Mouse (Mus musculus) embryonic stem cell, embryonic (primary cell): ENCODE results near the gene Col23a1.

Experiments used
- CTCF ChIA-PET, 4 experiments: fragments of 300-600 bp in 2 of 4; fragments of 350-600 bp in 2 of 4; sonication (Branson Sonifier 250); formaldehyde crosslinking; loops; one replicate each; lab custom pipeline; 2022; ENCODE audit warnings: inconsistent platforms in 2 of 4; lab: Charles Lee
- POLR2A ChIA-PET, 4 experiments: fragments of 300-600 bp in 2 of 4; fragments of 350-600 bp in 2 of 4; sonication (Branson Sonifier 250); formaldehyde crosslinking; loops; one replicate each; lab custom pipeline; 2022; ENCODE audit warnings: antibody characterized with exemption in 4 of 4, inconsistent platforms in 1 of 4; lab: Charles Lee

Gene Col23a1

DNA sequence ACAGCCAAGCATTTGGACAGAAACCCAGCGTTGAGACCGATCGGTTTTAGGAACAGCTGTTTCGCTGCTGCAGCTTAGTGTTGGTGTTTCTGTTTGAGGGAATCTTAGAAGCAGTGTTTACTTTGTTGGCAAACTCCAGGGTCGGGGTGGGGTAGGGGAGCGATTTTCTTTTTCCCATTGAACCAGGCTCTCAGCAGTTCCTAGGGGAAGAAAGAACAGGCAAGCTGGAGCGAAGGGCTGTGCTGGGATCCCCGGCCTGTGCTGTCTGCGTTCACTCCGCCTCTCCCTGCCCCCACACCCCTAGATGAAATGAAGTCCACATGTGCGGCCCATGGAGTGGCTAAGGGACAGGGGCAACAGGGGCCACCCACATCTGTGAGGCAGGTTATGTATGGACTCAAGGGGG lies 243.4 kb downstream of the Col23a1 start:
- POLR2A ChIA-PET: interaction anchor here in 1 of 4 experiments (0.7 kb wide), 1 partner anchor 155 kb away, joined by 3 read pairs; no protein-coding TSS in a partner anchor
- CTCF ChIA-PET: interaction anchor here (0.6 to 4.0 kb wide), 7 partner anchors 14 to 243 kb away, joined by 3 to 23 read pairs (median 4); partner anchors contain the start of gene Col23a1 (in 3 of the 4)

DNA sequence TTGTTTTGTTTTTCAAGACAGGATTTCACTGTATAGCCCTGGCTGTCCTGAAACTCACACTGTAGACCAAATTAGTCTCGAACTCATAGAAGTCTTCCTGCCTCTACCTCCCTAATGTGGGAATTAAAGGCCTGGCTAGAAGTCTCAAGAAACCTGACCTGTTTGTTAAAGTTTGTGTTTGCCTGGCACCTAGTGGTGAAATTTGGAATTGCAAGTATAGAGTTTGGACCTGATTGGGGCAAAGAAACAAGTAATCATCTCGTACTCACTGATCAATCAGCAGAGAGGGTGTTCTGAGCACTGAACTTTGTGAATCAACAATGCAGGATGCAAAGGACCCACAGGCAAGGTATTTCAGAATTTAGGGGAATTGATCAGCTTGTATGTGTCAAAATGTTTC lies 244.6 kb downstream of the Col23a1 start:
- CTCF ChIA-PET: interaction anchor here (0.7 to 4.0 kb wide), 5 partner anchors 244 to 507 kb away, joined by 4 to 23 read pairs (median 13); partner anchors contain the start of gene Col23a1 (in 4 of the 4)
- POLR2A ChIA-PET: interaction anchor here in 1 of 4 experiments (1.0 to 1.1 kb wide), 2 partner anchors 20 to 73 kb away, joined by 3 read pairs; partner anchors contain the start of gene Hnrnpab

DNA sequence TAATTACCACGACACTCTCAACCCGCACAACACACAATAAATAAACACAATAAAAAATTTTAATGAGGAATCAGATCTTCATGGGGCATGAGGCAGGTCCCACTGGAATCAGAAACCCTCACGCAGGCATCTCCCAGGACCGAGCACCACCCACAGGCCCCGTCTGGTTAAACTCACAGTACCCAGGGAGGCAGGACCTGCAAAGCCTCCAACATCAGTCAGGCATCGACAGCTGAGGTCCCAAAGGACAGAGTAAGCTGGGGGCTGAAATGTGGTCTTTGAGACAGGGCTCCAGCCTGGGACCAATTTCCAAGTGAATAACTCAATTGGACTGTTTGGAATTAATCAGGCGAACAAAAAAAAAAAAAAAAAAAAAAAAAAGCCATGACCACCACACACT lies 248.7 kb downstream of the Col23a1 start:
- ChIA-PET POLR2A (interaction anchor here in 1 of 4 experiments (0.7 to 1.4 kb wide), 2 partner anchors 150 to 655 kb away, joined by 3 to 6 read pairs; partner anchors contain the start of gene 0610009B22Rik), CTCF (interaction anchor here (0.6 to 2.3 kb wide), 17 partner anchors 10 to 1175 kb away, joined by 3 to 32 read pairs (median 4); partner anchors contain the start of genes Col23a1 (in 2 of the 4) and Phykpl (in 1 of the 4))

DNA sequence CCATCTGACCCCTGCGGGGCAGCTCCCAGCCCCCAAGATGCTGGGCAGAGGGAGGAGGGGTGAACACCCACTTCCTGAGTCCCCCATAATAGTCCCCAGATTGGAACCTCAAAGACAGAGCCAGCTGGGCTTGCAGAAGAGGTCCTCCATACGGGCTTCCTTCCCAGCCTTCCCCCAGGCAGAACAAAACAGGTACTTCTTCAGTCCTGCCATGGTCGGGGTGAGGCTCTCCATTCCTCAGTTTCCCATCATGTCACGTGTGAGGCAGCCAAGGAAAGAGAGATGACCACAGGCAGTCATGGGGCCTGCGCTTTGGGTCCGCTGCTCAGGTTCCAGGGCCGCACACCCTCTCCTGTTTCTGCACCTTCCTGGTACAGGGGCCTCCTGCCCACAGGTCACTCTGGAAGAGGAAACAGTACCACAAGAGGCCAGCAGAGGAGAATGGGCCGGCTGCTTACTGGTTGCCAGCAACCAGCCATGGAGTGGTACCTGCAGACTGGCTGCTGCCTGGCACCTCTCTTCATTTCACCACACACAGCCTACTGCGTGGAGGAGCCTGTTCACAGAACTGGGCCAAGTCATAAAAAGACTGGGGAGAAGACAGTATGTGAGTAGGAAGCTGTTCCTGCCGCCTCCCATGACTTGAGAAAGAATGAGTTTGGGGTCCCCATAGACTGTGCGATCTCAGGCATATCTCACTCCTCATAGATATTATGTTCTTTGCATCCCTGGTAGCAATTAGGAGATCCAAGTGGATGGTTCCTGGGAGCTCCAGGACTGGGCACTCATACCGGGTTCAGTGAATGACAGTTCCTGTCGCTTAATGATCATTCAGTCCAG lies 249.4 kb downstream of the Col23a1 start:
- CTCF ChIA-PET: interaction anchor here (0.5 to 2.3 kb wide), 118 partner anchors 8 to 936 kb away, joined by 3 to 51 read pairs (median 4); partner anchors contain the start of genes Col23a1 (in 4 of the 4), 0610009B22Rik (in 3 of the 4), Phykpl (in 3 of the 4) and Zfp2 (in 2 of the 4)
- POLR2A ChIA-PET: interaction anchor here in 3 of 4 experiments (0.6 to 1.6 kb wide), 19 partner anchors 15 to 277 kb away, joined by 3 to 11 read pairs (median 4); partner anchors contain the start of genes Phykpl (in 3 of the 3), 0610009B22Rik (in 1 of the 3), BC049762 (in 1 of the 3) and Clk4 (in 1 of the 3)

- ChIA-PET POLR2A (interaction anchor here in 3 of 4 experiments (0.6 to 1.6 kb wide), 20 partner anchors 14 to 278 kb away, joined by 3 to 11 read pairs (median 4); partner anchors contain the start of genes Phykpl (in 3 of the 3), 0610009B22Rik (in 1 of the 3), BC049762 (in 1 of the 3) and Clk4 (in 1 of the 3)), CTCF (interaction anchor here (0.5 to 2.3 kb wide), 116 partner anchors 8 to 937 kb away, joined by 3 to 51 read pairs (median 4); partner anchors contain the start of genes Col23a1 (in 4 of the 4), 0610009B22Rik (in 3 of the 4), Phykpl (in 3 of the 4) and Zfp2 (in 2 of the 4))
Observed at GRCm38 (mm10) chr11:51539759-51540282, 250.1 kb downstream of the Col23a1 start.

- ChIA-PET CTCF (interaction anchor here in 1 of 4 experiments (0.8 kb wide), 1 partner anchor 253 kb away, joined by 4 read pairs; the partner anchor contains the start of gene Col23a1), POLR2A (interaction anchor here in 1 of 4 experiments (2.1 kb wide), 1 partner anchor 42 kb away, joined by 6 read pairs; the partner anchor contains the start of gene Phykpl)
Observed at GRCm38 (mm10) chr11:51542424-51542823, 252.7 kb downstream of the Col23a1 start.

- CTCF ChIA-PET: no interaction called here
- POLR2A ChIA-PET: interaction anchor here in 2 of 4 experiments (1.3 to 1.4 kb wide), 2 partner anchors 43 to 62 kb away, joined by 3 read pairs; no protein-coding TSS in a partner anchor
Observed at GRCm38 (mm10) chr11:51543487-51544050, 253.8 kb downstream of the Col23a1 start.

DNA sequence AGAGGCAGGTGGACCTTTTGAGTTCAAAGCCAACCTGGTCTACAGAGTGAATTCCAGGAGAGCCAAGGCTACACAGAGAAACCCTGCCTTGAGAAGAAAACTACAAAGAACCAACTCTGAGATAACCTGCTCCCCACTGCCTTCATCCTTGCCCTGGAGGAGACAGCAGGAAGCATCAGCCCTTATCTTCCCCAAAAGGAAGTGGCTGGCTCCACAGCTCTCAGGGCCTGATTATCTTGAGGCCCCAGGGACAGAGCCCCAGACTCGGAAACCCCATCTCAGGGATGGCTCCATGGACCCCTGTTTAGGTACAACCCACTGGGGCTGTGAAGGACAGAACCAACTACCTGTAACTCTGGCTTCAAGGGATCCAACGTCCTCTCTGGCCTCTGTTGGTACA lies 254.7 kb downstream of the Col23a1 start:
- CTCF ChIA-PET: interaction anchor here in 1 of 4 experiments (0.7 kb wide), 1 partner anchor 165 kb away, joined by 3 read pairs; no protein-coding TSS in a partner anchor
- POLR2A ChIA-PET: interaction anchor here in 1 of 4 experiments (1.4 kb wide), 1 partner anchor 42 kb away, joined by 3 read pairs; no protein-coding TSS in a partner anchor

DNA sequence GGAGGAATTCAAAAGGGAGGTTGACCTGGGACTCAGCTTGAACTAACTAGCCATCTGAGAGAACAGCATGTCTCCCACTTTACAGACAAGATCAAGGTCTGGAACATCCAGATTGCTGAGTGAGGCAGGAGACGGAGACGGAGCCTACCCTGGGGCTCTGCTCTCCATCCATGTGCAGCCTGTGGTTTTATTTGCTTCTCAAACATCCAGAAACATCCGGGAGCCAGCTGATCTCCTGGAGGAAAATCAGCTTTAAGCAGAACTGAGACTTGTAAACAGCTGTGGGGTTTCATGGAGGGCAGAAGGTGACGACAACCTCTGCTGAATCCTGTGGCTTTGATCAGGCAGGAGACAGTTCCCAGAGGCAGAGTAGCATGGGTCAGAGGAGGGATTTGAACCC lies 256.1 kb downstream of the Col23a1 start:
- ChIA-PET POLR2A (interaction anchor here in 1 of 4 experiments (1.2 kb wide), 1 partner anchor 9 kb away, joined by 3 read pairs; no protein-coding TSS in a partner anchor), CTCF (no interaction called here)

GRCm38 (mm10) chr11:51551253-51551652 lies 261.5 kb downstream of the Col23a1 start:
- POLR2A ChIA-PET: interaction anchor here in 1 of 4 experiments (0.5 to 1.1 kb wide), 3 partner anchors 16 to 1986 kb away, joined by 3 to 4 read pairs (median 4); no protein-coding TSS in a partner anchor
- CTCF ChIA-PET: interaction anchor here in 2 of 4 experiments (1.1 to 1.7 kb wide), 2 partner anchors 12 kb away, joined by 4 to 6 read pairs; no protein-coding TSS in a partner anchor

DNA sequence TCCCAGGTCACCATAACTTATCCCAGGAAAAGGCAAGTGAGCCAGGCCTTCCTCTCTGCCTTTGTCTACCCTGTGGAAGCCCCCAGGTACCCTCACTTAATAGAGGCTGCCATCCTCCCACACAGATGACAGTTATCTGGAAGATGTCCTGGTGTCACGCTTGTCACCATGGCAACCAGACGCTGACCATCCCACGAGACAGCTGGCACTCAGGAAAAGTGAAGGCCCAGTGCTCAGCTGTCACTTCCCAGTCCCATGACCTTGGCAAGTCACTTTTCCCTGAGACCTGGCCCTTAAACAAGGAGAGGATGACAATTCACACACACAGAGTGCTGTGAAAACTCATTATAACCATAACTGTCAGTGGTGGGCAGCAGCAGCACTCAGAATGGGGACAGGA lies 262.4 kb downstream of the Col23a1 start:
- POLR2A ChIA-PET: interaction anchor here in 2 of 4 experiments (0.6 to 3.2 kb wide), 3 partner anchors 15 to 38 kb away, joined by 3 to 20 read pairs (median 4); partner anchors contain the start of gene Phykpl (in 1 of the 2)

GRCm38 (mm10) chr11:51554590-51554989 lies 264.9 kb downstream of the Col23a1 start:
- ChIA-PET CTCF (interaction anchor here (0.6 to 3.7 kb wide), 14 partner anchors 14 to 1115 kb away, joined by 3 to 33 read pairs (median 5); partner anchors contain the start of gene Col23a1 (in 1 of the 4)), POLR2A (interaction anchor here in 3 of 4 experiments (0.6 to 3.2 kb wide), 42 partner anchors 9 to 639 kb away, joined by 3 to 21 read pairs (median 4); partner anchors contain the start of genes 0610009B22Rik (in 2 of the 3), Hnrnpab (in 2 of the 3), Phykpl (in 2 of the 3) and Zfp2 (in 2 of the 3))

More for the DNA sequence above, 262.4 kb downstream of the Col23a1 start:
- CTCF ChIA-PET: interaction anchor here in 3 of 4 experiments (1.0 to 3.7 kb wide), 7 partner anchors 12 to 262 kb away, joined by 3 to 33 read pairs (median 4); partner anchors contain the start of gene Col23a1 (in 1 of the 3)

DNA sequence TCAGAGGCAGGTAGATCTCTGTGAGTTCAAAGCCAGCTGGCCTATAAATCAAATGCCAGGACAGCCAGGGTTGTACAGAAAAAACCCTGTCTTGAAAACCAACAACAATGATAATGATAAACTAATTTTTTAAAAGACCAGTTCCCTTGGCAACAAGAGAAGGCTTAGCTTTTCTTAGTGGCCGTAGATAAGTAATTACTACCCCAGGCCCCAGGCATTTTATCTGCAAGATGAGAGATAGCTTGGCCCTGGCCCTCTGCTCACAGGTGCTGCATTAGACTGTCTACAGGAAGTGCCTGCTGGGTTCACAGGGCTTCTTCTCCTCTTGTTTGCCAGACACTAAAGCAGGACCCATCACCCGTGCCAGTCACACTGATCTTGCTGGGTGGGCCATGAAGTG lies 265.3 kb downstream of the Col23a1 start:
- ChIA-PET POLR2A (interaction anchor here in 3 of 4 experiments (0.5 to 3.2 kb wide), 33 partner anchors 9 to 818 kb away, joined by 3 to 21 read pairs (median 5); partner anchors contain the start of genes 0610009B22Rik (in 2 of the 3), Hnrnpab (in 2 of the 3), Phykpl (in 2 of the 3) and Zfp2 (in 2 of the 3)), CTCF (interaction anchor here in 3 of 4 experiments (0.6 to 3.7 kb wide), 9 partner anchors 14 to 932 kb away, joined by 3 to 33 read pairs (median 6); partner anchors contain the start of gene Col23a1 (in 1 of the 3))

DNA sequence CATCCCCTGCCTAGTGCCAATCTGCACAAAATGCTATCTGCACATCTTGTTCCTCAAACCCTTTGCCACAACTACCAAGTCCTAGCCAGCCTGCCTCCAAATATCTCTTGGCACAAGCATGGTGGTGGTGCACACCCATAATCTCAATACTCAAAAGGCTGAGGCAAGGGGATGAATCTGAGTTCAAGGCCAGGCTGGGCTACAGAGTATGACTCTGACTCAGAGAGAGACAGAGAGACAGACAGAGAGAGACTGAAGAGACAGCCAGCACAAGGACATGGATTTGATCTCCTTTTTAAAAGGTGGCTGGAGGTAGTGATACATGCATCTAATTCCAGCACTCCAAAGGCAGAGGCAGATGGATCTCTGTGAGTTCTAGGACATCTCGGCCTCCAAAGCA lies 273.6 kb downstream of the Col23a1 start:
- POLR2A ChIA-PET: interaction anchor here in 1 of 4 experiments (1.2 to 15.1 kb wide), 4 partner anchors 9 to 40 kb away, joined by 4 to 158 read pairs (median 6); partner anchors contain the start of gene Phykpl
- CTCF ChIA-PET: no interaction called here

- POLR2A ChIA-PET: interaction anchor here in 2 of 4 experiments (0.7 to 15.1 kb wide), 8 partner anchors 10 to 760 kb away, joined by 3 to 158 read pairs (median 4); partner anchors contain the start of genes 0610009B22Rik (in 2 of the 2) and Phykpl (in 2 of the 2)
- CTCF ChIA-PET: interaction anchor here in 2 of 4 experiments (1.0 to 4.8 kb wide), 3 partner anchors 12 to 26 kb away, joined by 3 to 23 read pairs (median 15); partner anchors contain the start of gene Phykpl (in 1 of the 2)
Observed at GRCm38 (mm10) chr11:51565062-51565461, 275.3 kb downstream of the Col23a1 start.

DNA sequence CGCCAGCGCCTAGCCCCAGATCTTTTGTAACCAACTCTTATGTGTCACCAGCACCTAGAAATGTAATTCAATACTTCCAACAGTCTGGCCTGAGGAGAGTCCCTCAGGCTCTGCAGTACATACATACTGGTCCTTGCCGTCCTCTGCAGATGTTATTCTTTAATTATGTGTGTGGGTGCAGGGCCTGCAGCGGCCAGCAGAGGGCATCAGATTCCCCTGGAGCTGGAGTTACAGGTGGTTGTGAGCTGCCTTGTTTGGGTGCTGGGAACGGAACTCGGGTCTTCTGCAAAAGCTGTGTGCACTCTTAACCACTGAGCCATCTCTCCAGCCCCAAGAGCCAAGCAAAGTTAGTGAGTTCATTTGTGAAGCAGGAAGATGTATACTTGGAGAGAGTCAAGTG lies 276.2 kb downstream of the Col23a1 start:
- ChIA-PET POLR2A (interaction anchor here in 3 of 4 experiments (0.8 to 15.1 kb wide), 8 partner anchors 12 to 123 kb away, joined by 3 to 158 read pairs (median 7); partner anchors contain the start of genes Phykpl (in 3 of the 3), 0610009B22Rik (in 2 of the 3) and Hnrnpab (in 1 of the 3)), CTCF (interaction anchor here (0.5 to 4.8 kb wide), 19 partner anchors 9 to 563 kb away, joined by 3 to 23 read pairs (median 5); partner anchors contain the start of genes Phykpl (in 3 of the 4) and Col23a1 (in 1 of the 4))
